ENCODE assay signal across 17 mouse cellular contexts in genomic region chr14:104457966-104458710, GRCm38 (mm10). TPM values are rescaled to one million over a fixed set of nuclear protein-coding genes. Genes with fewer than 3 reads are reported as not detected.
A peak's percentile ranks its signal among the peaks of the same experiment; 100 is the strongest.
DNase-seq lines count a peak whose midpoint lies in the region; ATAC-seq lines count a peak whose summit lies in the region.
"Had no signal": no experiment of that assay in that cellular context is flagged by ENCODE, and none has a peak within 500 bp of the region (broad histone marks: within the 10 kb centered on the region; RNA-seq: fewer than 3 reads in every experiment).

No protein-coding gene starts in this region.

- H3K4me3 ChIP-seq in forebrain, embryonic 10.5 days = no peak overlapping the region
- H3K4me3 ChIP-seq in forebrain, embryonic 16.5 days (replicated peaks; ENCODE audit: low read length) = no peak overlapping the region
- peak overlapping the region; percentile 22 for H3K4me3 ChIP-seq in hindbrain, embryonic 13.5 days
- H3K4me3 ChIP-seq in midbrain, embryonic 13.5 days (replicated peaks) = peak overlapping the region; percentile 30
- H3K4me3 ChIP-seq in neural tube, embryonic 15.5 days (replicated peaks) = peak overlapping the region; percentile 13
- H3K4me3 ChIP-seq: embryonic facial prominence, embryonic 15.5 days; forebrain, embryonic 15.5 days; heart, embryonic 10.5 days; liver, embryonic 13.5 days had no signal

- intact Hi-C loops in left cerebral cortex, postnatal 4 days (cut with DNase I) = loop anchor here (5.0 to 10.0 kb wide), 2 partner anchors 423 to 806 kb away; partner anchors contain the start of gene Slain1

- WGBS in forebrain, embryonic 10.5 days = under 1% methylated on average over 20 of the region's 20 CpGs
- WGBS in forebrain, embryonic 16.5 days = under 1% methylated on average over 20 of the region's 20 CpGs
- 2% methylated on average over 20 of the region's 20 CpGs for WGBS in hindbrain, embryonic 13.5 days
- under 1% methylated on average over 20 of the region's 20 CpGs for WGBS in midbrain, embryonic 13.5 days
- WGBS in neural tube, embryonic 15.5 days = under 1% methylated on average over 20 of the region's 20 CpGs

- no peak overlapping the region for H3K4me2 ChIP-seq in forebrain, embryonic 16.5 days (ENCODE audit: low read length)
- peak overlapping the region; percentile 54 for H3K4me2 ChIP-seq in hindbrain, embryonic 13.5 days
- H3K4me2 ChIP-seq in midbrain, embryonic 13.5 days (replicated peaks) = peak overlapping the region; percentile 57
- peak overlapping the region; percentile 45; the same call in 1 of the 2 replicates for H3K4me2 ChIP-seq in neural tube, embryonic 15.5 days
- H3K4me2 ChIP-seq: embryonic facial prominence, embryonic 15.5 days; forebrain, embryonic 15.5 days; liver, embryonic 13.5 days had no signal

- no peak overlapping the region for H3K27ac ChIP-seq in forebrain, embryonic 10.5 days
- H3K27ac ChIP-seq in forebrain, embryonic 16.5 days (ENCODE audit: low read length) = no peak overlapping the region
- H3K27ac ChIP-seq in hindbrain, embryonic 13.5 days = peak overlapping the region; percentile 55; the same call in 1 of the 2 replicates
- H3K27ac ChIP-seq in midbrain, embryonic 13.5 days = peak overlapping the region; percentile 76
- H3K27ac ChIP-seq in neural tube, embryonic 15.5 days (replicated peaks) = peak overlapping the region; percentile 54
- H3K27ac ChIP-seq: embryonic facial prominence, embryonic 15.5 days; forebrain, embryonic 15.5 days; heart, embryonic 10.5 days; liver, embryonic 13.5 days had no signal

- H3K9ac ChIP-seq in forebrain, embryonic 16.5 days (replicated peaks; ENCODE audit: low read depth, low read length) = no peak overlapping the region
- no peak overlapping the region; the same call in 1 of the 2 replicates for H3K9ac ChIP-seq in hindbrain, embryonic 13.5 days
- peak overlapping the region; percentile 48 for H3K9ac ChIP-seq in midbrain, embryonic 13.5 days (replicated peaks)
- no peak overlapping the region for H3K9ac ChIP-seq in neural tube, embryonic 15.5 days (replicated peaks)
- H3K9ac ChIP-seq: embryonic facial prominence, embryonic 15.5 days; forebrain, embryonic 15.5 days; liver, embryonic 13.5 days had no signal

- DNase-seq in forebrain, embryonic 10.5 days (ENCODE audit: extremely low spot score, low spot score) = peak; percentile 37
- no peak for DNase-seq in left cerebral cortex, adult 11 months (ENCODE audit: low spot score)
- DNase-seq in left cerebral cortex, postnatal 4 days = no peak
- no peak for DNase-seq in gastrocnemius, adult 8-10 months (ENCODE audit: low spot score in 2 of 2)
- DNase-seq: adrenal gland, adult 2 months; gastrocnemius, postnatal 14 days; heart, postnatal 36 days; liver, embryonic 13.5 days had no signal

- ATAC-seq in forebrain, embryonic 16.5 days = no peak
- ATAC-seq in hindbrain, embryonic 13.5 days (ENCODE audit: low FRiP score) = no peak
- ATAC-seq in midbrain, embryonic 13.5 days = no peak
- ATAC-seq in neural tube, embryonic 15.5 days (ENCODE audit: low FRiP score) = no peak
- ATAC-seq: forebrain, embryonic 15.5 days; lung, postnatal 0 days had no signal

- H3K36me3 ChIP-seq in forebrain, embryonic 10.5 days (replicated peaks) = no peaks in the 10 kb centered on the region
- no peaks in the 10 kb centered on the region for H3K36me3 ChIP-seq in forebrain, embryonic 16.5 days (ENCODE audit: control insufficient read depth, insufficient read depth)
- H3K36me3 ChIP-seq in hindbrain, embryonic 13.5 days = no peaks in the 10 kb centered on the region
- no peaks in the 10 kb centered on the region for H3K36me3 ChIP-seq in midbrain, embryonic 13.5 days
- no peaks in the 10 kb centered on the region for H3K36me3 ChIP-seq in neural tube, embryonic 15.5 days
- H3K36me3 ChIP-seq: embryonic facial prominence, embryonic 15.5 days; forebrain, embryonic 15.5 days; heart, embryonic 10.5 days; liver, embryonic 13.5 days had no signal

- peaks cover 100% of the 10 kb centered on the region for H3K27me3 ChIP-seq in forebrain, embryonic 10.5 days (ENCODE audit: poor library complexity, severe bottlenecking)
- peaks cover 31% of the 10 kb centered on the region for H3K27me3 ChIP-seq in forebrain, embryonic 16.5 days (replicated peaks; ENCODE audit: control insufficient read depth, insufficient read depth, low read length)
- peaks cover 71% of the 10 kb centered on the region for H3K27me3 ChIP-seq in hindbrain, embryonic 13.5 days
- peaks cover 72% of the 10 kb centered on the region for H3K27me3 ChIP-seq in midbrain, embryonic 13.5 days
- H3K27me3 ChIP-seq in neural tube, embryonic 15.5 days (replicated peaks) = peaks cover 50% of the 10 kb centered on the region

- peaks cover 38% of the 10 kb centered on the region for H3K4me1 ChIP-seq in forebrain, embryonic 10.5 days
- peaks cover 6% of the 10 kb centered on the region for H3K4me1 ChIP-seq in forebrain, embryonic 16.5 days (replicated peaks; ENCODE audit: control insufficient read depth, insufficient read depth, low read length)
- peaks cover 16% of the 10 kb centered on the region for H3K4me1 ChIP-seq in hindbrain, embryonic 13.5 days (replicated peaks)
- H3K4me1 ChIP-seq in midbrain, embryonic 13.5 days (replicated peaks) = peaks cover 18% of the 10 kb centered on the region
- peaks cover 11% of the 10 kb centered on the region; the same call in 1 of the 2 replicates for H3K4me1 ChIP-seq in neural tube, embryonic 15.5 days
- H3K4me1 ChIP-seq: liver, embryonic 13.5 days had no signal

- no peaks in the 10 kb centered on the region for H3K9me3 ChIP-seq in forebrain, embryonic 10.5 days
- no peaks in the 10 kb centered on the region for H3K9me3 ChIP-seq in forebrain, embryonic 16.5 days (ENCODE audit: control insufficient read depth, low read length)
- no peaks in the 10 kb centered on the region for H3K9me3 ChIP-seq in hindbrain, embryonic 13.5 days
- no peaks in the 10 kb centered on the region for H3K9me3 ChIP-seq in midbrain, embryonic 13.5 days
- H3K9me3 ChIP-seq in neural tube, embryonic 15.5 days (replicated peaks) = no peaks in the 10 kb centered on the region
- H3K9me3 ChIP-seq: embryonic facial prominence, embryonic 15.5 days; forebrain, embryonic 15.5 days; heart, embryonic 10.5 days; liver, embryonic 13.5 days had no signal

RNA-seq across cellular contexts. Expression of gene Pou4f1, which starts 9.7 kb away (rescaled TPM):
- polyA plus RNA-seq in forebrain, embryonic 10.5 days (2016; fragmentation: Nextera tagmentation; extraction: Ambion mirVana) = 1.5 and 1.6 TPM in 2 replicates
- polyA plus RNA-seq in forebrain, embryonic 16.5 days (2015; fragmentation: Nextera tagmentation; extraction: Ambion mirVana) = 1.1 and 1.8 TPM in 2 replicates
- 83.5 and 84.1 TPM in 2 replicates for polyA plus RNA-seq in hindbrain, embryonic 13.5 days (2015; fragmentation: Nextera tagmentation; extraction: Ambion mirVana)
- polyA plus RNA-seq in midbrain, embryonic 13.5 days (2015; fragmentation: Nextera tagmentation; extraction: Ambion mirVana) = 124 and 156 TPM in 2 replicates
- 58.7 and 73.4 TPM in 2 replicates for polyA plus RNA-seq in neural tube, embryonic 15.5 days (2015; fragmentation: Nextera tagmentation; extraction: Ambion mirVana)
- under 1 TPM in 1 of 2 experiments, not detected in 1; 0.30 TPM for total RNA-seq in left cerebral cortex, postnatal 4 days (2021)
- 1 to 10 TPM in 2 of 4 experiments, under 1 TPM in 2; 0.39 to 1.1 (median 0.92) TPM for total RNA-seq in gastrocnemius, adult 8-10 months (2022)
- total RNA-seq: layer of hippocampus, adult 18-20 months had no signal

Comparison
In these comparisons a context has a peak if more than half of its experiments do, and no peak if none do; other contexts are left out.
1. H3K27ac ChIP-seq: peak in hindbrain, embryonic 13.5 days (single experiment), midbrain, embryonic 13.5 days (single experiment) and neural tube, embryonic 15.5 days (single experiment); none in forebrain, embryonic 10.5 days (single experiment) and forebrain, embryonic 16.5 days (single experiment).
2. H3K4me3 ChIP-seq: peak in hindbrain, embryonic 13.5 days (single experiment), midbrain, embryonic 13.5 days (single experiment) and neural tube, embryonic 15.5 days (single experiment); none in forebrain, embryonic 10.5 days (single experiment) and forebrain, embryonic 16.5 days (single experiment).
3. RNA of gene Pou4f1, which starts 9.7 kb away (polyA plus RNA-seq): 124 to 156 TPM in midbrain, embryonic 13.5 days, 83.5 to 84.1 TPM in hindbrain, embryonic 13.5 days and 58.7 to 73.4 TPM in neural tube, embryonic 15.5 days; 1.1 to 1.8 TPM in forebrain, embryonic 16.5 days and 1.5 to 1.6 TPM in forebrain, embryonic 10.5 days; every median in the first group is over 10 times any median in the second.